Mouse (Mus musculus): ENCODE measurements around the gene Dab1. TPM values are rescaled to one million over a fixed set of nuclear protein-coding genes. Genes with fewer than 3 reads are reported as not detected.

Dab1 gene
- polyA plus RNA-seq, 1 experiment from 2014 or later, result 0.39 TPM

GRCm38 (mm10) chr4:104500112-104500511 is 881.0 kb downstream of the Dab1 start:
- WGBS, result 84% methylated on average over 2 of the region's 2 CpGs
- no peak overlapping the region for H3K9ac ChIP-seq (replicated peaks; ENCODE audit: low read depth)
- DNase-seq (ENCODE audit: low spot score) (no peak), ATAC-seq (no peak)
- no peak overlapping the region for H3K27ac ChIP-seq (ENCODE audit: low read length)
- no peak overlapping the region for H3K4me3 ChIP-seq (ENCODE audit: low read depth, low read length)
- H3K4me2 ChIP-seq (replicated peaks; ENCODE audit: low read depth, low read length), result no peak overlapping the region
- TF ChIP-seq EP300 (IDR thresholded peaks at IDR 0.05) (no peak), CTCF (IDR thresholded peaks at IDR 0.05) (no peak)
- no peaks in the 10 kb centered on the region for H3K27me3 ChIP-seq (replicated peaks; ENCODE audit: insufficient read depth, low read length)
- no peaks in the 10 kb centered on the region for H3K4me1 ChIP-seq (ENCODE audit: insufficient read depth, low read depth, low read length)
- H3K36me3 ChIP-seq (ENCODE audit: insufficient read depth, low read length), result no peaks in the 10 kb centered on the region
- no peaks in the 10 kb centered on the region for H3K9me3 ChIP-seq (ENCODE audit: low read length)

- Histone ChIP-seq H3K36me3 (ENCODE audit: insufficient read depth, low read length) (no peaks in the 10 kb centered on the region), H3K9me3 (ENCODE audit: low read length) (no peaks in the 10 kb centered on the region), H3K27me3 (replicated peaks; ENCODE audit: insufficient read depth, low read length) (no peaks in the 10 kb centered on the region), H3K4me2 (replicated peaks; ENCODE audit: low read depth, low read length) (no peak overlapping the region), H3K4me1 (ENCODE audit: insufficient read depth, low read depth, low read length) (no peaks in the 10 kb centered on the region), H3K27ac (ENCODE audit: low read length) (no peak overlapping the region), H3K9ac (replicated peaks; ENCODE audit: low read depth) (no peak overlapping the region), H3K4me3 (ENCODE audit: low read depth, low read length) (no peak overlapping the region)
- no peak for TF ChIP-seq CTCF (IDR thresholded peaks at IDR 0.05)
- TF ChIP-seq EP300 (IDR thresholded peaks at IDR 0.05), result no peak
- DNase-seq (ENCODE audit: low spot score), result no peak
- WGBS, result 39% methylated on average over 4 of the region's 4 CpGs
- no peak for ATAC-seq
Measured at GRCm38 (mm10) chr4:104500646-104501045, 881.5 kb downstream of the Dab1 start.

GRCm38 (mm10) chr4:104501245-104501644 is 882.1 kb downstream of the Dab1 start:
- Histone ChIP-seq H3K36me3 (ENCODE audit: insufficient read depth, low read length) (no peaks in the 10 kb centered on the region), H3K4me1 (ENCODE audit: insufficient read depth, low read depth, low read length) (no peaks in the 10 kb centered on the region), H3K27me3 (replicated peaks; ENCODE audit: insufficient read depth, low read length) (no peaks in the 10 kb centered on the region), H3K9ac (replicated peaks; ENCODE audit: low read depth) (no peak overlapping the region), H3K27ac (ENCODE audit: low read length) (no peak overlapping the region), H3K4me2 (replicated peaks; ENCODE audit: low read depth, low read length) (no peak overlapping the region), H3K4me3 (ENCODE audit: low read depth, low read length) (no peak overlapping the region), H3K9me3 (ENCODE audit: low read length) (no peaks in the 10 kb centered on the region)
- 70% methylated on average over 4 of the region's 4 CpGs for WGBS
- DNase-seq (ENCODE audit: low spot score) (no peak), ATAC-seq (no peak)
- no peak for TF ChIP-seq CTCF (IDR thresholded peaks at IDR 0.05)
- TF ChIP-seq EP300 (IDR thresholded peaks at IDR 0.05), result no peak

GRCm38 (mm10) chr4:104504916-104505315 is 885.8 kb downstream of the Dab1 start:
- ATAC-seq, result no peak

GRCm38 (mm10) chr4:104509230-104509985 is 890.2 kb downstream of the Dab1 start:
- TF ChIP-seq CTCF (IDR thresholded peaks at IDR 0.05) (no peak), EP300 (IDR thresholded peaks at IDR 0.05) (no peak)
- no peak for ATAC-seq
- no peak for DNase-seq (ENCODE audit: low spot score)
- Histone ChIP-seq H3K9ac (replicated peaks; ENCODE audit: low read depth) (no peak overlapping the region), H3K4me1 (ENCODE audit: insufficient read depth, low read depth, low read length) (no peaks in the 10 kb centered on the region), H3K36me3 (ENCODE audit: insufficient read depth, low read length) (no peaks in the 10 kb centered on the region), H3K27me3 (replicated peaks; ENCODE audit: insufficient read depth, low read length) (no peaks in the 10 kb centered on the region), H3K4me3 (ENCODE audit: low read depth, low read length) (no peak overlapping the region), H3K9me3 (ENCODE audit: low read length) (no peaks in the 10 kb centered on the region), H3K4me2 (replicated peaks; ENCODE audit: low read depth, low read length) (no peak overlapping the region), H3K27ac (ENCODE audit: low read length) (no peak overlapping the region)
- WGBS, result 47% methylated on average over 5 of the region's 5 CpGs

More at GRCm38 (mm10) chr4:104504916-104505315, 885.8 kb downstream of the Dab1 start:
- H3K27me3 ChIP-seq (replicated peaks; ENCODE audit: insufficient read depth, low read length), result no peaks in the 10 kb centered on the region
- H3K9me3 ChIP-seq (ENCODE audit: low read length), result no peaks in the 10 kb centered on the region
- H3K4me3 ChIP-seq (ENCODE audit: low read depth, low read length), result no peak overlapping the region
- no peak for TF ChIP-seq CTCF (IDR thresholded peaks at IDR 0.05)
- H3K36me3 ChIP-seq (ENCODE audit: insufficient read depth, low read length), result no peaks in the 10 kb centered on the region
- no peak for DNase-seq (ENCODE audit: low spot score)
- no peak overlapping the region for H3K4me2 ChIP-seq (replicated peaks; ENCODE audit: low read depth, low read length)
- H3K9ac ChIP-seq (replicated peaks; ENCODE audit: low read depth), result no peak overlapping the region
- no peaks in the 10 kb centered on the region for H3K4me1 ChIP-seq (ENCODE audit: insufficient read depth, low read depth, low read length)
- H3K27ac ChIP-seq (ENCODE audit: low read length), result no peak overlapping the region

GRCm38 (mm10) chr4:104511855-104512254 is 892.7 kb downstream of the Dab1 start:
- WGBS, result 43% methylated on average over 6 of the region's 6 CpGs
- Histone ChIP-seq H3K4me1 (ENCODE audit: insufficient read depth, low read depth, low read length) (no peaks in the 10 kb centered on the region), H3K27ac (ENCODE audit: low read length) (no peak overlapping the region), H3K9me3 (ENCODE audit: low read length) (no peaks in the 10 kb centered on the region), H3K27me3 (replicated peaks; ENCODE audit: insufficient read depth, low read length) (no peaks in the 10 kb centered on the region), H3K4me3 (ENCODE audit: low read depth, low read length) (no peak overlapping the region), H3K36me3 (ENCODE audit: insufficient read depth, low read length) (no peaks in the 10 kb centered on the region), H3K4me2 (replicated peaks; ENCODE audit: low read depth, low read length) (no peak overlapping the region), H3K9ac (replicated peaks; ENCODE audit: low read depth) (no peak overlapping the region)
- ATAC-seq (no peak), DNase-seq (ENCODE audit: low spot score) (peak; percentile 6)
- no peak for TF ChIP-seq EP300 (IDR thresholded peaks at IDR 0.05)
- TF ChIP-seq CTCF (IDR thresholded peaks at IDR 0.05), result no peak
